Comparison of ENCODE assay signal across 11 mouse cellular contexts in the genomic region with DNA sequence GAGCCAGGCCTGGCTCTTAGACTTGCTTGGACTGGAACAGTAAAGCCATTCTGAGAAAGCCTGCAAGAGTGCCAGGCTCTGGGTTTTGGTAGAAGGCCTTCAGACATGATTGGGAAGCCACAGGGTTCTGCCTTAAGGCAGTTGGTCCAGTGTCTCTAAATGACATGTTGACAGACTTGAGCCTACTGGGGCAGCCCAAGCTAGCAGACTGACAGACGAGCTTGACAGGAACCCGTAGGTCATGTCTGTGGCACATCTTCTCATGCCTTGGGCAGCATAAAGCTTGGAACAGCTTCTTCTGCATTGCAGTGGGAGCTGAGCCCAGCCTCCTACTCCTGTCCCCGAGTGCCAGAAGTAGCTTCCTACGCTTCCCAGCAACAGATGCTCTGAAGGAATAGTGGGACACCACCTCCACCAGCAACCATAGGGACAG. TPM values are rescaled to one million over a fixed set of nuclear protein-coding genes. Genes with fewer than 3 reads are reported as not detected.
DNase-seq lines count a peak whose midpoint lies in the region; ATAC-seq and TF ChIP-seq lines count a peak whose summit lies in the region.
"Had no signal": no experiment of that assay in that cellular context is flagged by ENCODE, and none has a peak within 500 bp of the region (broad histone marks: within the 10 kb centered on the region; RNA-seq: fewer than 3 reads in every experiment).

No protein-coding gene starts in this region.

- no peaks in the 10 kb centered on the region for H3K9me3 ChIP-seq in midbrain, postnatal 0 days (ENCODE audit: low read length)
- no peaks in the 10 kb centered on the region for H3K9me3 ChIP-seq in midbrain, embryonic 14.5 days (ENCODE audit: control insufficient read depth, low read length)

- H3K9ac ChIP-seq in midbrain, postnatal 0 days (replicated peaks; ENCODE audit: low read length, poor library complexity, severe bottlenecking) = no peak overlapping the region
- no peak overlapping the region for H3K9ac ChIP-seq in midbrain, embryonic 14.5 days (replicated peaks; ENCODE audit: low read length)

- peaks cover 27% of the 10 kb centered on the region for H3K4me1 ChIP-seq in midbrain, postnatal 0 days (ENCODE audit: insufficient read depth, low read length)
- H3K4me1 ChIP-seq in midbrain, embryonic 14.5 days (ENCODE audit: control insufficient read depth, insufficient read depth, low read length) = peaks cover 43% of the 10 kb centered on the region

- DNase-seq in heart, adult 11 months = peak; percentile 90
- DNase-seq in heart, postnatal 14 days = no peak
- peak; percentile 19 for DNase-seq in midbrain, postnatal 0 days (ENCODE audit: low spot score)
- no peak for DNase-seq in midbrain, embryonic 14.5 days
- DNase-seq in layer of hippocampus, adult 8-10 months (ENCODE audit: low spot score in 2 of 2) = peak; percentile 84 to 85
- peak; percentile 85 for DNase-seq in right cerebral cortex, postnatal 25 days
- no peak for DNase-seq in urinary bladder, postnatal 14 days (ENCODE audit: low spot score)
- no peak for DNase-seq in adrenal gland, postnatal 4 days (ENCODE audit: low spot score in 2 of 2)
- DNase-seq: gastrocnemius, postnatal 25 days; lung, adult 2 months had no signal

- no peak overlapping the region for H3K4me2 ChIP-seq in midbrain, postnatal 0 days (ENCODE audit: low read depth, low read length, poor library complexity, severe bottlenecking)
- H3K4me2 ChIP-seq in midbrain, embryonic 14.5 days (ENCODE audit: low read length) = no peak overlapping the region

- no peak overlapping the region for H3K4me3 ChIP-seq in midbrain, postnatal 0 days (ENCODE audit: low read depth, low read length)
- H3K4me3 ChIP-seq in midbrain, embryonic 14.5 days (replicated peaks; ENCODE audit: low read depth, low read length) = no peak overlapping the region

- no peak for ATAC-seq in midbrain, postnatal 0 days (ENCODE audit: low FRiP score)
- no peak for ATAC-seq in midbrain, embryonic 14.5 days (ENCODE audit: low FRiP score, low TSS enrichment)
- ATAC-seq: inflammation-experienced regulatory T-cells, adult 6 months had no signal

- peaks cover 33% of the 10 kb centered on the region for H3K36me3 ChIP-seq in midbrain, postnatal 0 days (ENCODE audit: insufficient read depth, low read length)
- H3K36me3 ChIP-seq in midbrain, embryonic 14.5 days (ENCODE audit: control insufficient read depth, insufficient read depth, low read length) = peaks cover 43% of the 10 kb centered on the region

- TF ChIP-seq CTCF in midbrain, postnatal 0 days (IDR thresholded peaks at IDR 0.05) = no peak

- WGBS in midbrain, postnatal 0 days = 80% methylated on average over 4 of the region's 4 CpGs
- WGBS in midbrain, embryonic 14.5 days = 77% methylated on average over 4 of the region's 4 CpGs

- intact Hi-C loops in heart, postnatal 14 days (cut with DNase I) = no loop called here

- H3K27me3 ChIP-seq in midbrain, postnatal 0 days (ENCODE audit: insufficient read depth, low read length) = no peaks in the 10 kb centered on the region
- no peaks in the 10 kb centered on the region for H3K27me3 ChIP-seq in midbrain, embryonic 14.5 days (ENCODE audit: control insufficient read depth, insufficient read depth, low read length)

- peak overlapping the region; percentile 12; the same call in 1 of the 2 replicates for H3K27ac ChIP-seq in midbrain, postnatal 0 days (ENCODE audit: low read depth, low read length)
- H3K27ac ChIP-seq in midbrain, embryonic 14.5 days (replicated peaks; ENCODE audit: low read depth, low read length) = no peak overlapping the region

RNA-seq across cellular contexts. Expression of a gene that starts 5.2 kb away (rescaled TPM):
- total RNA-seq in heart, postnatal 14 days (2021) = 10 to 100 TPM; 42.8 to 45.5 TPM
- total RNA-seq in midbrain, postnatal 0 days (2014; rRNA removed) = 81.4 and 85.9 TPM in 2 replicates
- polyA plus RNA-seq in midbrain, postnatal 0 days (2015; fragmentation: Nextera tagmentation; extraction: Ambion mirVana) = 50.0 and 53.5 TPM in 2 replicates
- 38.5 and 48.7 TPM in 2 replicates for polyA plus RNA-seq in midbrain, embryonic 14.5 days (2014; fragmentation: Nextera tagmentation; extraction: Ambion mirVana)
- total RNA-seq in layer of hippocampus, adult 8-10 months (2022) = 10 to 100 TPM; 45.2 to 50.7 (median 45.8) TPM
- total RNA-seq in adrenal gland, postnatal 4 days (2021) = 10 to 100 TPM; 26.3 to 29.0 TPM

RNA-seq across cellular contexts. Expression of a gene that starts 6.0 kb away (rescaled TPM):
- total RNA-seq in heart, postnatal 14 days (2021) = 10 to 100 TPM; 65.3 to 69.1 TPM
- 252 and 291 TPM in 2 replicates for total RNA-seq in midbrain, postnatal 0 days (2014; rRNA removed)
- polyA plus RNA-seq in midbrain, postnatal 0 days (2015; fragmentation: Nextera tagmentation; extraction: Ambion mirVana) = 156 and 165 TPM in 2 replicates
- polyA plus RNA-seq in midbrain, embryonic 14.5 days (2014; fragmentation: Nextera tagmentation; extraction: Ambion mirVana) = 213 and 219 TPM in 2 replicates
- total RNA-seq in layer of hippocampus, adult 8-10 months (2022) = 100 to 1,000 TPM; 261 to 298 (median 279) TPM
- total RNA-seq in adrenal gland, postnatal 4 days (2021) = 100 to 1,000 TPM in 1 of 2 experiments, 10 to 100 TPM in 1; 96.9 to 106 TPM

RNA-seq across cellular contexts. Expression of a gene that starts 21.0 kb away (rescaled TPM):
- 10 to 100 TPM; 35.3 to 35.9 TPM for total RNA-seq in heart, postnatal 14 days (2021)
- total RNA-seq in midbrain, postnatal 0 days (2014; rRNA removed) = 3.2 and 4.9 TPM in 2 replicates
- polyA plus RNA-seq in midbrain, postnatal 0 days (2015; fragmentation: Nextera tagmentation; extraction: Ambion mirVana) = 3.9 TPM in 2 replicates
- 4.4 and 5.7 TPM in 2 replicates for polyA plus RNA-seq in midbrain, embryonic 14.5 days (2014; fragmentation: Nextera tagmentation; extraction: Ambion mirVana)
- 1 to 10 TPM; 5.6 to 7.8 (median 6.6) TPM for total RNA-seq in layer of hippocampus, adult 8-10 months (2022)
- 10 to 100 TPM; 22.0 to 22.2 TPM for total RNA-seq in adrenal gland, postnatal 4 days (2021)

RNA-seq across cellular contexts. Expression of a gene that starts 40.5 kb away (rescaled TPM):
- total RNA-seq in heart, postnatal 14 days (2021) = 10 to 100 TPM; 26.5 to 35.4 TPM
- total RNA-seq in midbrain, postnatal 0 days (2014; rRNA removed) = 15.2 and 20.1 TPM in 2 replicates
- polyA plus RNA-seq in midbrain, postnatal 0 days (2015; fragmentation: Nextera tagmentation; extraction: Ambion mirVana) = 8.9 and 9.2 TPM in 2 replicates
- 5.9 and 10.8 TPM in 2 replicates for polyA plus RNA-seq in midbrain, embryonic 14.5 days (2014; fragmentation: Nextera tagmentation; extraction: Ambion mirVana)
- total RNA-seq in layer of hippocampus, adult 8-10 months (2022) = 10 to 100 TPM in 1 of 4 experiments, 1 to 10 TPM in 3; 2.5 to 11.0 (median 5.5) TPM
- total RNA-seq in adrenal gland, postnatal 4 days (2021) = 10 to 100 TPM; 60.8 to 61.0 TPM

RNA-seq across cellular contexts. Expression of a gene that starts 53.4 kb away (rescaled TPM):
- total RNA-seq in heart, postnatal 14 days (2021) = 10 to 100 TPM; 18.6 to 19.0 TPM
- 86.0 and 107 TPM in 2 replicates for total RNA-seq in midbrain, postnatal 0 days (2014; rRNA removed)
- 7.5 and 7.7 TPM in 2 replicates for polyA plus RNA-seq in midbrain, postnatal 0 days (2015; fragmentation: Nextera tagmentation; extraction: Ambion mirVana)
- polyA plus RNA-seq in midbrain, embryonic 14.5 days (2014; fragmentation: Nextera tagmentation; extraction: Ambion mirVana) = 4.9 and 6.2 TPM in 2 replicates
- 100 to 1,000 TPM; 142 to 151 (median 149) TPM for total RNA-seq in layer of hippocampus, adult 8-10 months (2022)
- total RNA-seq in adrenal gland, postnatal 4 days (2021) = 10 to 100 TPM; 12.7 to 13.7 TPM
- polyA plus RNA-seq: inflammation-experienced regulatory T-cells, adult 6 months had no signal

Comparison
In these comparisons a context has a peak if more than half of its experiments do, and no peak if none do; other contexts are left out.
1. DNase-seq: peak in heart, adult 11 months (single experiment), midbrain, postnatal 0 days (single experiment), layer of hippocampus, adult 8-10 months (2 of 2) and right cerebral cortex, postnatal 25 days (single experiment); none in heart, postnatal 14 days (0 of 2), midbrain, embryonic 14.5 days (single experiment), urinary bladder, postnatal 14 days (single experiment) and adrenal gland, postnatal 4 days (0 of 2).